Mouse (Mus musculus) erythroblast, embryonic 14.5 days (primary cell): ENCODE data around the gene Chpf2. TPM values are rescaled to one million over a fixed set of nuclear protein-coding genes. Genes with fewer than 3 reads are reported as not detected.

Source experiments
- H3K27me3 ChIP-seq: 2 replicates; pipeline ENCODE4 v1.6.1; 2012; ENCODE audit warnings: inconsistent platforms; ENCODE audit not compliant: control insufficient read depth
- H3K36me3 ChIP-seq: 2 replicates; pipeline ENCODE4 v1.6.1; 2012; ENCODE audit warnings: mild to moderate bottlenecking, inconsistent platforms; ENCODE audit not compliant: control insufficient read depth
- H3K4me1 ChIP-seq: 2 replicates; pipeline ENCODE4 v1.6.1; 2012; ENCODE audit warnings: inconsistent platforms; ENCODE audit not compliant: control insufficient read depth
- H3K4me3 ChIP-seq: replicated peaks from 2 replicates; pipeline ENCODE3; 2012; ENCODE audit warnings: moderate library complexity, mild to moderate bottlenecking, inconsistent platforms
- H3K9me3 ChIP-seq: 2 replicates; pipeline ENCODE4 v1.6.1; 2012; ENCODE audit warnings: low read length, inconsistent platforms, mixed read lengths; ENCODE audit not compliant: control insufficient read depth
- GATA1 ChIP-seq: IDR thresholded peaks from 2 replicates; pipeline ENCODE4 v1.6.1; 2012; ENCODE audit warnings: low read length, inconsistent platforms, mixed read lengths
- TAL1 ChIP-seq: IDR thresholded peaks from 3 replicates; pipeline ENCODE4 v1.6.1; 2012; ENCODE audit warnings: low read length, inconsistent platforms, mixed read lengths
- polyA plus RNA-seq: library from polyadenylated mRNA; stranded (reverse); fragments of >175 nt; gene quantifications from 2 replicates; pipeline ENCODE4 v1.2.3, GENCODE M21; 2012

Gene Chpf2
- polyA plus RNA-seq, 1 experiment, result 0.89 TPM

DNA sequence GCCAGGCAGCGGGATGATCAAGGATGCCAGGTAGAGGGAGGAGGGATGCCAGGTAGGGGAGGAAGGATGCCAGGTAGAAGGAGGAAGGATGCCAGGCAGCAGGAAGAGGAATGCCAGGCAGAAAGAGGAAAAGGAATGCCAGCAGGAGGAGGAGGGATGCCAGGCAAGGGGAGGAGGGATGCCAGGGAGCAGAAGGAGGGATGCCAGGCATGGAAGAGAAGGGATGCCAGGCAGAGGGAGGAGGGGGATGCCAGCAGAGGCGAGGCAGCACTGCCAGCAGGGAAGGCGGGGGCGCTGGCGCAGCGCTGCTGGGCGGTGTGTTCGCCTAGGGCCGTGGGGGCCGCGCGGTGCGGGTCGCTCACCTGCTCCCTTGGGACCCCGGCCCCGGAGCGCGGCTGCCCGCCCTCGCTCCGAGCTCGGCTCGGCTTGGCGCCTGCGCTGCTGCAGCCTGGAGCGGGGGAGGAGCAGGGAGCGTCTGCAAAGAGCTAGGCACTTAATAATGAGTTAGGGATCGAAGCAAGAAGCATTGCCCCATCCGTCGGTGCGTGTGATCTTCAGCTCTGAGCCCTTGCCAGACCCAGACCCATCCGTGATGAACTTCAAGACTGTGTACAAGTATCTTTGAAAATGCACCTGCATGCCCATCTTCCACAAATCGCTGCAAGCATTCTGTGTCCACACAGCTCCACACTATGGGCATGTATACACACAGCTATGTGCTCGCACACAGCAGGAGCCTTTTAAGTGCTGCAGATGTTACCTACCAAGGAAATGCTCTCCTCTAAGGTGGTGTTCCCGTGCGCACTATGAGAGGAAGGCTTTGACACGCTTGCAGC is 37.7 kb downstream of the Chpf2 start, which contains the start of gene Smarcd3:
Gene Smarcd3 (minus strand): TSS at position 426 of the 836 bp plus-strand sequence.
- Histone ChIP-seq H3K9me3 (no peaks in the 10 kb centered on the region), H3K27me3 (peaks cover 25% of the 10 kb centered on the region), H3K4me1 (no peaks in the 10 kb centered on the region), H3K4me3 (peak within 1 kb of the TSS; percentile 10), H3K36me3 (no peaks in the 10 kb centered on the region)
- TF ChIP-seq TAL1 (no peak), GATA1 (no peak)

DNA sequence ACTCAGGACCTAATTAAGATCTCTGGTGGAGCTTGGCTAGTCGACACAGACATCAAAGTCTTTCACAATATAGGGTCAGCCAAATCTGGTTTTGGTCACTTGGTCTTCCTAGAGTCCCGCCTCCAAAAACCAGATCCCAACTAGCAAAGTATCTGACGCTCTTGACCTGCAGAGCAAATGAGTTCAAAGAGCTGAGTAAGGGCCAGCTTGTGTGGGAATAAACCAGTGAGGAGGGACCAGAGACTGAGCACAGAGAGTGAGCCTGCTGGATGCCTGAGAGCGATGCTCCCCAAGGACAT is 38.2 kb downstream of the Chpf2 start:
- H3K4me3 ChIP-seq, result no peak overlapping the region
- no peaks in the 10 kb centered on the region for H3K9me3 ChIP-seq
- peaks cover 25% of the 10 kb centered on the region for H3K27me3 ChIP-seq
- TF ChIP-seq TAL1 (no peak), GATA1 (no peak)
- no peaks in the 10 kb centered on the region for H3K36me3 ChIP-seq
- H3K4me1 ChIP-seq, result no peaks in the 10 kb centered on the region

DNA sequence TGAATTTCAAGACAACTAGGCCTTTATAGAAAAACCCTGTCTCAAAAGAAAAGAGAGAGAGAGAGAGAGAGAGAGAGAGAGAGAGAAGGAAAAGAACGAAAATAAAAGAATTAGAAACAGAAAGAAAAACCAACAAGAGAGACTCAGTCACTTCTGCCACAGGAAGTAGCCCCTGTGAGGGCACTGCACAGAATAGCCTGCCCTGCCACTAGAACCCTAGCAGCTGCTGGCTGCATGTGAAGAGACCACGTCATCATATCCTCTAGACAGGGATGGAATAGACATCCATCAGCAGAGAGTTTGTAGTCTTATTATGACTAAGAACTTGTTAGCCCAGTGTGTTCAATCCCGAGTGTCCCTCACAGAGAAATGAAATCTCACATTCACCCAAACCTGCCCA is 43.2 kb downstream of the Chpf2 start:
- TF ChIP-seq TAL1 (no peak), GATA1 (no peak)
- Histone ChIP-seq H3K27me3 (peaks cover 6% of the 10 kb centered on the region), H3K4me3 (no peak overlapping the region), H3K9me3 (no peaks in the 10 kb centered on the region), H3K4me1 (no peaks in the 10 kb centered on the region), H3K36me3 (no peaks in the 10 kb centered on the region)

DNA sequence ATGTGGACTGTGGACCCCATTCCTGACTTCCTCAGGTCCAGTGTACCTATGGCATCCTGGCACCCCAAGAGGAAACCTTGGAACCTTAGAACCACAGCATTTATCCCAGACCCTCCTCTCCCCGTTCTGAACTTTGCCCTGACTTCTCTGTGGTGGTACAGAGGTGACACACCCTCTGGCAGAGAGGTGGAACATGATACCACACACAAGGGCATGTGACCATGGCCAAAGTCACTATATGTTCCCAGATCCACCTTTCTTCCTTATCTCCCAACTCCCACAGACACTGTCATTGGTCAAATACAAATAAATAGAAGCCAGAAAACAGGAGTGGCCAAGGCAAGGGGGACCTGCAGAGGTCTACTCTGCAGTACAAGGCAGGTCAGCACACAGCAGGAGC is 48.6 kb downstream of the Chpf2 start:
- no peak overlapping the region for H3K4me3 ChIP-seq
- H3K4me1 ChIP-seq, result no peaks in the 10 kb centered on the region
- no peaks in the 10 kb centered on the region; the same call in 1 of the 2 replicates for H3K27me3 ChIP-seq
- TF ChIP-seq GATA1, result no peak
- no peak for TF ChIP-seq TAL1
- no peaks in the 10 kb centered on the region for H3K9me3 ChIP-seq
- H3K36me3 ChIP-seq, result no peaks in the 10 kb centered on the region

DNA sequence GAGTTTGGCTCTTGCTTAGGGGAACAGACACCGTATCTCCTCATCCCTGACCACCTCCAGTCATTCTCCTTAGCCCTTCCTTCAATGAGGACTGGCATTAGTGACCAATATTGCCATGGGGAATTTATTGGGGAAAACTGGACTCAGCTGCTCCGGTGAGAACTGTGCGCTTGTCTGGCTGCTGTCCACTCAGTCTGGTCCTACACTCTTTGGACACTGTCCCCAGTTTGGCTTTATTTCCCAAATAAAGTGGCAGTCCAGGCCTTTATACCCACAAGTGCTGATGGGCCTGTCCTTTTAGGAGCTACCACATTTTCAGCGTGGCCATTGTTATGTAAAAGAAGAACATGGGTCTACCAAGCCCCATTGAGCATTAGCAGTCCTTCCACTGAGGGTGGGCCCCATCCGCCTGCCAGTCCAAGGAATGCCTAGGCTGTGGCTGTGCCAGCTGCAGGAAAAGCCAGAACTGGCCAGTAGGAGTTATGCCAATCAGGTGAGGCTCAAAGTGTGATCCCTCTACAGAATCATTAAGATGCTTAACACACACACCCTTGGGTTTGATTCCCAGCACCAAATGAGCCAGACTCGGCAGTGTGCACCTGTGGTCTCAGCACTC is 49.1 kb downstream of the Chpf2 start:
- Histone ChIP-seq H3K4me3 (no peak overlapping the region), H3K27me3 (no peaks in the 10 kb centered on the region; the same call in 1 of the 2 replicates), H3K36me3 (no peaks in the 10 kb centered on the region), H3K9me3 (no peaks in the 10 kb centered on the region), H3K4me1 (no peaks in the 10 kb centered on the region)
- no peak for TF ChIP-seq TAL1
- no peak for TF ChIP-seq GATA1

DNA sequence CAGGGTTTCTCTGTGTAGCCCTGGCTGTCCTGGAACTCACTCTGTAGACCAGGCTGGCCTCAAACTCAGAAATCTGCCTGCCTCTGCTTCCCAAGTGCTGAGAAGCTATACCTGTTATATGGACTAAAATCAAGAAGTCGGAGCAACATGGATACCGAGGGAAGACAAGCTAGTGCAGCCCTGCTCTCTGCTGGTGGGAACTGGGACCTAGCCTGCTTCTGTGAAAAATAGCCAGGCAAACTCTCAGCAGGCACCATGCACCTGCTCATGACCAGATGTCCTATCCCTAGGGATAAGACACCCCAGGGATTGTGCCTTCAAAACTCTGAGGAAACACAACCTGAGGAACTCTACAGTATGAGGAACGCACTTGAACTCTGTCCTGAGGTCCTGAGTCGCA is 50.4 kb downstream of the Chpf2 start:
- H3K4me1 ChIP-seq, result no peaks in the 10 kb centered on the region
- no peaks in the 10 kb centered on the region for H3K9me3 ChIP-seq
- H3K4me3 ChIP-seq, result no peak overlapping the region
- no peaks in the 10 kb centered on the region for H3K36me3 ChIP-seq
- H3K27me3 ChIP-seq, result no peaks in the 10 kb centered on the region
- TF ChIP-seq GATA1, result no peak
- no peak for TF ChIP-seq TAL1

DNA sequence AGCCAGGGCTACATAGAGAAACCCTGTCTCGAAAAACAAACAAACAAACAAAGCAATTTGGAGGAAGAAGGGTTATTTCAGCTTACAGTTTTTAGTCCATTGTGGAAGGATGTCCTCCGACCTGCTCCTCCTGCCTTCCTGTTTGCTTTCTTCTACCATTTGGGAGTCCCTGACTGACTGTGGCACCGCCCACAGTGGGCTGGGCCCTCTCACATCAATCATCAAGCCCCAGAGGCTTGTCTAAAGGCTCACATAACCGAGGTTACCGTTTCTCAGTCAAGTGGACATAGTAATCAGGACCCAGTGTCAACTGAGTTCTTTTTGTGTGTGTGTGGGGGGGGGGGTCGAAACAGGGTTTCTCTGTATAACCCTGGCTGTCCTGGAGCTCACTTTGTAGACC is 51.6 kb downstream of the Chpf2 start:
- no peak overlapping the region for H3K4me3 ChIP-seq
- H3K36me3 ChIP-seq, result no peaks in the 10 kb centered on the region
- H3K4me1 ChIP-seq, result no peaks in the 10 kb centered on the region
- TF ChIP-seq TAL1, result no peak
- no peak for TF ChIP-seq GATA1
- H3K9me3 ChIP-seq, result no peaks in the 10 kb centered on the region
- H3K27me3 ChIP-seq, result no peaks in the 10 kb centered on the region

DNA sequence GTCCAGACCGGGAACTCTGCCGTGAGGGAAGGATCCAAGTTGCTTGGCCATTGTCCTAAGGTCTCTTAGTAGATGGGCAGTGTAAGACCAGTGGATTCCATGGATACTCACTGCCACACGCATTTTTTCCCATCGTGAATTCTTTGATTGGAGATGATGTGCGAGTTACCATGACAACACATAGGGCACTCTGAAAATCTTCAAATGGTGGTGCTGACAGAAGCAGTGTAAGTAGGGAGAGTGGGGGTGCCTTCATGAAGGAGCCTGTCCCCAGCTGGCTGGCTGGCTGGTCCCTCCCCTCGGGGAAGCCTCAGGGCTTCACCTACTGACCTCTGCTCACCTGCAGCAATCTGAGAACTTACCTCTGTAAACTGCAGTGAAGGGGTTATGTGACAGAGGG is 52.5 kb downstream of the Chpf2 start:
- TF ChIP-seq GATA1 (no peak), TAL1 (no peak)
- no peaks in the 10 kb centered on the region for H3K36me3 ChIP-seq

More for the DNA sequence above, 52.5 kb downstream of the Chpf2 start:
- H3K4me3 ChIP-seq, result no peak overlapping the region
- no peaks in the 10 kb centered on the region for H3K9me3 ChIP-seq
- no peaks in the 10 kb centered on the region for H3K27me3 ChIP-seq
- no peaks in the 10 kb centered on the region for H3K4me1 ChIP-seq

Other genes with a start within 250 kb of the Chpf2 start
- gene Kcnh2, start 235.1 kb upstream of the Chpf2 start, polyA plus RNA-seq, result 0.08 TPM in 1 of 2 replicates, not detected in the other
- 0.02 and 0.03 TPM in 2 replicates for gene Nos3, start 221.9 kb upstream of the Chpf2 start, polyA plus RNA-seq
- gene Atg9b, start 194.6 kb upstream of the Chpf2 start, polyA plus RNA-seq, result 0.02 and 0.05 TPM in 2 replicates
- 1.7 and 2.2 TPM in 2 replicates for gene Abcb8, start 193.1 kb upstream of the Chpf2 start, polyA plus RNA-seq
- not detected in 2 replicates for gene Asic3, start 173.3 kb upstream of the Chpf2 start, polyA plus RNA-seq
- 0.40 and 0.67 TPM in 2 replicates for gene Cdk5, start 163.2 kb upstream of the Chpf2 start, polyA plus RNA-seq
- gene Slc4a2, start 162.9 kb upstream of the Chpf2 start, polyA plus RNA-seq, result 1.1 and 2.5 TPM in 2 replicates
- gene Fastk, start 141.5 kb upstream of the Chpf2 start, polyA plus RNA-seq, result 33.0 and 33.8 TPM in 2 replicates
- 2.3 and 2.8 TPM in 2 replicates for gene Tmub1, start 138.9 kb upstream of the Chpf2 start, polyA plus RNA-seq
- gene Agap3, start 134.6 kb upstream of the Chpf2 start, polyA plus RNA-seq, result 17.2 and 18.9 TPM in 2 replicates
- not detected in 2 replicates for gene Gbx1, start 59.5 kb upstream of the Chpf2 start, polyA plus RNA-seq
- not detected in 2 replicates for gene Asb10, start 45.8 kb upstream of the Chpf2 start, polyA plus RNA-seq
- gene 4931409K22Rik, start 29.9 kb upstream of the Chpf2 start, polyA plus RNA-seq, result not detected in 2 replicates
- gene Abcf2, start 9.3 kb upstream of the Chpf2 start, polyA plus RNA-seq, result 4.3 and 5.3 TPM in 2 replicates
- not detected in 2 replicates for gene Smarcd3, start 37.7 kb downstream of the Chpf2 start, polyA plus RNA-seq
- gene Nub1, start 98.8 kb downstream of the Chpf2 start, polyA plus RNA-seq, result 1.1 and 2.2 TPM in 2 replicates
- not detected in 2 replicates for gene Wdr86, start 144.0 kb downstream of the Chpf2 start, polyA plus RNA-seq
- gene Crygn, start 171.3 kb downstream of the Chpf2 start, polyA plus RNA-seq, result not detected in 2 replicates